In genomic region chr2:158829746-158830145, GRCm38 (mm10) we compare ENCODE assay signal across 27 mouse cellular contexts.
"Had no signal": no experiment of that assay in that cellular context is flagged by ENCODE, and none has a peak within 500 bp of the region (broad histone marks: within the 10 kb centered on the region; RNA-seq: fewer than 3 reads in every experiment).

No protein-coding gene starts in this region.

- H3K9ac ChIP-seq: heart, embryonic 12.5 days; hindbrain, embryonic 12.5 days; hindbrain, embryonic 15.5 days; intestine, embryonic 15.5 days; limb, embryonic 12.5 days; liver, embryonic 13.5 days; liver, embryonic 15.5 days; liver, postnatal 0 days had no signal

- H3K4me1 ChIP-seq: intestine, embryonic 15.5 days; limb, embryonic 10.5 days; limb, embryonic 12.5 days; liver, embryonic 13.5 days; liver, embryonic 15.5 days had no signal

- H3K9me3 ChIP-seq: heart, embryonic 10.5 days; heart, embryonic 12.5 days; hindbrain, embryonic 10.5 days; hindbrain, embryonic 12.5 days; hindbrain, embryonic 15.5 days; intestine, embryonic 15.5 days; limb, embryonic 10.5 days; limb, embryonic 12.5 days; liver, embryonic 13.5 days; liver, embryonic 15.5 days had no signal

- ATAC-seq: inflammation-experienced regulatory T-cells, adult 6 months; intestine, embryonic 15.5 days; intestine, postnatal 0 days; liver, postnatal 0 days had no signal

- H3K27ac ChIP-seq: gastrocnemius, adult 2 months; heart, embryonic 10.5 days; hindbrain, embryonic 10.5 days; hindbrain, embryonic 12.5 days; hindbrain, embryonic 15.5 days; intestine, embryonic 15.5 days; left cerebral cortex, adult 2 months; limb, embryonic 10.5 days; limb, embryonic 12.5 days; liver, embryonic 13.5 days; liver, embryonic 15.5 days had no signal

- H3K4me3 ChIP-seq: gastrocnemius, adult 2 months; heart, embryonic 10.5 days; heart, embryonic 12.5 days; hindbrain, embryonic 10.5 days; hindbrain, embryonic 12.5 days; hindbrain, embryonic 15.5 days; intestine, embryonic 15.5 days; left cerebral cortex, adult 2 months; limb, embryonic 10.5 days; limb, embryonic 12.5 days; liver, embryonic 13.5 days; liver, embryonic 15.5 days had no signal

- H3K27me3 ChIP-seq: heart, embryonic 12.5 days; hindbrain, embryonic 12.5 days; hindbrain, embryonic 15.5 days; intestine, embryonic 15.5 days; limb, embryonic 12.5 days; liver, embryonic 13.5 days; liver, embryonic 15.5 days had no signal

- H3K4me2 ChIP-seq: heart, embryonic 12.5 days; hindbrain, embryonic 12.5 days; hindbrain, embryonic 15.5 days; intestine, embryonic 15.5 days; limb, embryonic 12.5 days; liver, embryonic 11.5 days; liver, embryonic 13.5 days; liver, embryonic 15.5 days had no signal

- DNase-seq: gastrocnemius, adult 2 months; gastrocnemius, postnatal 10 days; gastrocnemius, postnatal 25 days; heart, adult 18-20 months; heart, postnatal 10 days; heart, postnatal 4 days; kidney, adult 18-20 months; kidney, adult 8-10 months; kidney, postnatal 10 days; kidney, postnatal 25 days; kidney, postnatal 4 days; liver; liver, embryonic 13.5 days; liver, postnatal 0 days had no signal
